Mouse (Mus musculus): ENCODE results near the gene Fat3. TPM values are rescaled to one million over a fixed set of nuclear protein-coding genes. Genes with fewer than 3 reads are reported as not detected.

Fat3 gene
- total RNA-seq, 2 experiments from 2014 or later, result not detected

DNA sequence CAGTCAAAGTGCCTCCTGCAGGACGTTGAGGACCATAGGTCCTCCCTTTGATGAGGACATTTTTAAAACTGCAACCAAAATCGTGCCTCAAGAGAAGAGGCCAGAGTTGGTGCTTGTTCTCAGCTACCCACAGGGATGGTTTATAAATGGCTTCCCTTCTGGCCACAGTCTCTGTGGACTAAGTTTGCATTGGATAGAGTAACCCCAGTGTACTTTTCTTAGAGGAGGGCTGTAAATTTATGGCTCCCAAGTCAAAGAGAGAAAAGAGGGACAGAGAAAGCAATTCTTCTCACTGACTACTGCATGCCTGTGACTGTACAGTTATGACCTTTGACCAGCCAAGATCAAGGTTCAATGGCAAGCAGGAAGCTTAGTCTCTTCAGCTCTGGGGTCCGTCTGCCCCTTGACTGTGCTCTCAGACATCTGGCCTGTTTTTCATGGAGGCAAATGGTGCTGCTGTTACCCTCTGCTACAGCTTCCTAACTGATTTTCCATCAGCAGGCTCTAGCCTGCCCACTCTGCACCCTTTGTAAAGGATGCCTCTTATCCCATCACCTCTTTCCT lies 542.8 kb downstream of the Fat3 start:
- ATAC-seq (replicated peaks; ENCODE audit: poor library complexity), result no peak

DNA sequence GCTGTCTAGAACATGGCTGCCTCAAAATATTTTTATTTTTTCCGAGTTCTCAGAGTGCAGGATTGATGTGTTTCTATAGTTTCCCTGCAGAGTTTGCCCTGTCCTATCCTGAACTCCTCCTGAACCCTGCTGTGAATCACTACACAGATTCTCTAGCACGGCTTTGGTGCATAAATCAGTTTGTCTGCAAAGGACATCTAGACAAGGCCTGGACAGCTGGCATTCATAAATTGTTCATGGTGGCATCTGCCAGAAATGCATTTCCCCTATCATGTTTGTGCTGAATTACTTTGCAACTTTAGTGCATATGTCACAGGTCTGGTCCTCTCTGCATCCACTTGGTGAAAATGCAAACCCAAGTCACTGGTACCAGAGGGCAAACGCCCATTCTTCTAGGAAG lies 543.3 kb downstream of the Fat3 start:
- no peak for ATAC-seq (replicated peaks; ENCODE audit: poor library complexity)

DNA sequence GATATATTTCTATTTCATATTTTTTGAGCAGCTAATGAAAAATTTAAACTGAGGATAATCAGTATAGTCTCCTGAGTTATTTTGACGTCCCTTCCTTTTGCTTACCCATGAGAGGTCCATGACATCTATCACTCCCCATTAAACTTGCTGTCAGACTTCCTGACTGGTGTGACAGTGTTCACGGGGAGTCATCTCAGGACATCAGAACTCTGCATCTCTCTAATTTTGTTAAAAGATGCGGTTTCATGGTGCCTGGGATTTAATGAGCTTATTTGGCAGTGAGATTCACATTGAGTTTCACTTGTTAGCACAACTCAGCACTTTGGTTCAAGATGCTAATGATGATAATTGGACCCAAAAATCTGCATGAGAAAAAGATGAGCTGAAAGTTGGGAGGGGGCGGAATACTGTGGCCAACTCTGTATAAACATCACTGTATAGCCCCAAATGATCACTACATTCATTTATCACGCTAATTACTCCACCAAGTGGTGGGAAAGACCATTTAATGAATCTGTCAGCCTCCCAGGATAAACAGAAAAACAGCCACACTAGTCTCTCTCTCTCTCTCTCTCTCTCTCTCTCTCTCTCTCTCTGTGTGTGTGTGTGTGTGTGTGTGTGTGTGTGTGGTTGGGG lies 545.8 kb downstream of the Fat3 start:
- ATAC-seq (replicated peaks; ENCODE audit: poor library complexity), result no peak

DNA sequence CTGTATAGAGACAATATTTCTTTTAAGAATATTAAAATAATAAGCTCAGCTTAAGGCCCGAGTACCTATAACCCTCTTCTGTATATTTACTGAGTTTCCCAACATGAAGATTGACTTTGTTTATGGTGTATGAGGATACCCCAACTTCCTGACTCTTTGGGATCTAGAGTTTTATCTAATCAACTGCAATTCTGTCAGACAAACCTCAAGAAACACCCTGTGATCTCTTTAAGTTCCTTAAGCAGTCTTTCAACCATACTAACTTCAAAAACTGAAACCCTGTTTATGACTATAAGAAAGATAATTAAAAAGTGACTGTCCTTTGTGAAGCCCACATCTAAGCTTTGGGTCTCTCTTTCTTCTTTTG lies 546.8 kb downstream of the Fat3 start:
- no peak for ATAC-seq (replicated peaks; ENCODE audit: poor library complexity)

DNA sequence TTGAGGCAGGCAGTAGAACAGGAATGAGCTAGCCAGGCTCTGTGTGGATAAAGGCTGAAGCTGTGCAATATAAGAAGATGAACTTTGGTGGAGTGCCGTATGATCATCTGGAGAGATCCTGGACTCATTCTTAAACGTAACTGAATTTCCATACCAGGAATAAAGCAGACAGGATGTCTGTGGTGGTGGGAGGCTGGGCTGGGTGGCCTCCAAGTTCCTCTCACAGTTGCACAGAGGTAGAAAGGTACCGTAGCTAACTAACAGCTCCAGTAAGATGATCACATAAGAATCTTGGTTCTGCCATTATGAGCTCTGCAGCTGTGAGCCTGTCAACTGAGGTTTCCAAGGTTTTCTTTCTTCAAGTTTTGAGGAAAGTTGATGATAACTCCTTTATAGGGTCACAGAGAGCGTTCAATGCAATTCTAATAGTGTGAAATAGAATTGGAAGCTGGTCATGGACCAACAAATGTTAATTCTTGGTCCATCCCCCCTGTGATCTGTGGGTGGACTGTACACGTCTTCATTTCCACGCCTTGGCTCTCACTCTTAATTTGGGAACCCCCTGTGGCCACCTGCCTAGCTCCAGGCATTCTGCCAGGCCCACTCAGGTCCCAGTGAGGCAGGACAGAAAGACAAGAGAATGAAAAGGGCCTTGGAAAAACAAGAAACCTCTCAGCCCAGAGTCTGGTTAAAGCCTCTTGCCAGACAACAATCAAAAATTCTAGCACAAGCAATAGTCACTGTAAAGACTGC lies 547.3 kb downstream of the Fat3 start:
- ATAC-seq (replicated peaks; ENCODE audit: poor library complexity), result no peak

DNA sequence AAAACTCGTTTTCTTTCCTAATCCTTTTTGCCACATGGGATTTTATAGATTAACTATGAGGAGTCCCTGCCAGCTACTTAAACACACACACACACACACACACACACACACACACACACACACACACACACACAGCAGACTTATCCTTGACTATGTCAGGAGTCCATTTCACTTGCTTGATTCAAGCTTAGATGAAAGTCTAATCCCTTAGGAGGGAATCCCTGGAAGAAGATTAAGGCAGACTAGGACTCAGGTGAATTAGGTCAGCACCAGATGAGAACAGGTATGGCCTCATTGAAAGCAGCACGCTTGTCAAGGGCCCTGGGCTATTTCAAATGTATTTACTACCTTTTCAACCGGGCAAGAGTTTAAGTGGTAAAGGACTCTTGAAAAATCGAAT lies 553.0 kb downstream of the Fat3 start:
- ATAC-seq (replicated peaks; ENCODE audit: poor library complexity), result no peak

DNA sequence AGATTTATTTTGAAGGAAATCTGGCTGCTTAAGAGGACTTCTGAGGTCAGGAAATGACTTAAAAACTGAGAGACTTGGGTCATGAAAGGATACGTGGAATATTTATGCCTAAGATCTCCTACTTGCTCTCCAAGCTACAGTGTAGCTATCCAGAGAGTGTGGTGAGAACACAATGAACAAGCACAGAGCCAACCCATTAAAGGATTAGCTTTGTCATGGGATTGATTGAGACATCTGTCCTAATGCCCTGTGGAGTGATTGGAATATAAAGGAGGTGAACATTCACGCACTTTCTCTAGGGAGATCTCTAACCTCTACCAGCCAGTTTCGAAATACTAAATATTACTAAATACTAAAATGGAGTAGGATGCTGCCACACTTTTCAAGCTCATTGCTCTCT lies 556.9 kb downstream of the Fat3 start:
- no peak for ATAC-seq (replicated peaks; ENCODE audit: poor library complexity)

DNA sequence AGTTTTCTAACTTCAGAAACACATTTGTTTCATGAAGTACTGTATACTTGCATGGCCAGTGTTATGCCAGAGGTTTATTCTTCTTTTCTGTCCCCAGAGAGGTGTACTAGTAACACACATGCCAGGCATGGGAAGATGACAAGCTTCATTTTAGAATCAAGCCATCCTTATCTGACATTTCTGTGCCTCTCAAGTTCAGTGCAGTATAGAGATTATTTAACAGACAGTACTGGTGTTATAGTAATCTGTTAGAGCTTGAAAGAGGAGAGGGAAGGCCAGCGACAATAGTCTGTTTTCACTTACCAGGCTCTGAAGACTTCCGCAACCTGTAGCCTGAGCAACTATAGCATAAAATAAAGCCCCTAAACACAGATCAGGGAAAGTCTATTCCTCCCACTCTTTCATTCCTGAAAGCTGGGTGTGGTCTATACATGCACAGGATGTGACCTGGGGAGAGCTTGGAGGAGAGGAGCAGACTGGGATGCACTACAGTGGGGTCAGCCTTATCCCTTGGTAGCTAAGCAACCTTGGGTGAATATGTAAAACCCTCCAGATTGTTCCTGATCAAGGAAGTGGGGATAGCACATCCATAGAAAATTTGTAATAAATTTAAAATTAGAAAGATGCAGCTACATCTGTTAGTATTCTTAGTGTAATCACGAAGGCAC lies 557.5 kb downstream of the Fat3 start:
- 0 out of 2 replicates have a peak, but pooled peaks have one; percentile 17 for ATAC-seq (replicated peaks; ENCODE audit: poor library complexity)

DNA sequence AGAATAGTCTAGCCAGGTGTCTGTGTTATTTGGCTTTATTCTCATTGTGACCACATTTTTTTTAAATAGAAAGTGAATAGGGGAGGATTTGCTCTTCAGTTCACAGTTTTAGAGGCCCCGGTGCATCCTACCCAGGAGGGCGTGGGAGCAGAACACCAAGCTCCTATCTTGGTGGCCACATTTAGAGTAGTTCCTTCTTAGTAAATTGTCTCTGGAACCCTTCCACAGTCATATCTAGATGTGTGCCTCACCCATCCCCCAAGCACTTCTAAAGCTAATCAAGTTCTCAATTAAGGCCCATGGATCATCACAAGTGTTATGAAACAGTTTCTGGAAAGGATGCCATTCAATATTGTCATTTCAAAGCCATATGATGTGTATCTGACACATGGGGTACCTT lies 559.3 kb downstream of the Fat3 start:
- ATAC-seq (replicated peaks; ENCODE audit: poor library complexity), result peak; percentile 61

DNA sequence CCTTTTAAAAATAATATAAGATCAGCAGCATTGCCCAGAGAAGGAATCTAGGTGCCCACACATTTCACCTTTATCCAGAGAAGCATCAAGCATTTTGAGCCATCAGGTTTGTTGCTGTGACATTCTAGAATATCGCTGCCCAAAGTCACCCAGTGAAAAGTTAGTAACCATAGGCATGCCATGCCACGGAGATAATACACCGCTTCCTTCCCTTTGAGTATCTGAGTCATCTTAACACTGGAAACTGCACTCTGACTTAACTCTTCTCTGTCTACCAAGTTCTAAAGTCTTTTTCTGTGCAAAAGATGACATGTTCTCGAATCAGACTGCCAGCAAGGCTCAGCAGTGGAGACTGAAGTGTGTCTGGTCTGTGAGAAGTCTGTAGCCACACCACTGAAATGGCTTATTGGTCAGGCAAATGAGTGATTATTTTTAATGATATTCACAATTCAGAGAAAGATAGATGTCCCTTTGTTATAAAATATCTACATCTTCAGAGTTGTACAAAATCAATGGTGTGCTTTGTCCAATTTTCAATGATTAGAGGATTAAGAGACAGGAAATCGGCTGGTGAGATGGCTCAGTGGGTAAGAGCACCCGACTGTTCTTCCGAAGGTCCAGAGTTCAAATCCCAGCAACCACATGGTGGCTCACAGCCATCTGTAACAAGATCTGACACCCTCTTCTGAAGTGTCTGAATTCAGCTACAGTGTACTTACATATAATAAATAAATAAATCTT lies 560.0 kb downstream of the Fat3 start:
- peak; percentile 21; the same call in 1 of the 2 replicates for ATAC-seq (replicated peaks; ENCODE audit: poor library complexity)

DNA sequence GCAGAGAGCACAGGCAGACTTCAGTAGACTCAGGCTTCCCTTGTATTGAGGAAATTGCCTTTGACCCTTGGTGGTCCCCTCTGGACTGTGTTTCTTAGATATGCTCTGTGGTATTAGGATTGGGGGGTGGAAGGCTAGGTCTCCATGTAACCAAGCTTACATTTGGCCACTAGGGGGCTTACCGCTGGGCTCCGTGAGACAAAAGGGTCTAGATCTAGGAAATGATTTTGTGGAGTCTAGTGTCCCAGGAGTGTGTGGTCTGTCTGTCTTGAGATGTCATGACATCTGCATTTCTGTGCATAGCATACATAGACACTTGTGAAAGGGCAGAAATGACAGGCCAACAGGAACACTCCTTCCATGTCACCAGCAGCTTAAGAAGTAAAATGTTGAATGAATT lies 561.5 kb downstream of the Fat3 start:
- peak; percentile 47 for ATAC-seq (replicated peaks; ENCODE audit: poor library complexity)

DNA sequence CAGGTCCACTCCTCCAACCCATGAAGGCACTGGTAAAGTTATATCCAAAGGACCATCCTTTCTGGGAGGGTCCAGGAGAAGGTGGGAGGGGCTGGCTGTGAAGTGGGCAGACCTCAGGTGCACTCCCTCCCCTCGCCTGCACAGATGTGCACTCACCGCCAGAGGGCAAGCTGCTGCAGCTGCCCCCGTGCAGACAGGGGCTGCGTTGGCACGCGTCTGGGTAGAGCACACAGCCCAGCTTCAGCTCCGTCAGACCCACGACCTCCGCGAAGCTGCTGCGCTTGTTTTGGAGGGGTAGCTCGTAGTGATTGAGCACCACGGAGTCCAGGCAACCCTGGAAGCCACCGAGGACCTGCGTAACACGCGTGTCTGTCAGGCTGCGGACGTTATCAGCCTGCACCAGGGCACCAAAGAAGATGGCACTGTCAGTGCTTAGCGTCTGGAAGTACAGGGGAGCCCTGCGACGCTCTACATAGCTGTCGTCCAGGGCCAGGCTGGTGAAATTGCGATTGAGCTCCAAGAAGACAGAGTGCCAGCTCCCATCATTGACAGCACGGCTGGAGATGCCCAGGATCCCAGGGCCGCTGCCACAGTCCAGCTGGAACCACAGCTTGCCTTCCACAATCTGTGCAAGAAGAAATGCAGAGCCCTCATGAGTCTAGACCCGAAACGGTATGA lies 563.1 kb downstream of the Fat3 start:
- peak; percentile 56 for ATAC-seq (replicated peaks; ENCODE audit: poor library complexity)

DNA sequence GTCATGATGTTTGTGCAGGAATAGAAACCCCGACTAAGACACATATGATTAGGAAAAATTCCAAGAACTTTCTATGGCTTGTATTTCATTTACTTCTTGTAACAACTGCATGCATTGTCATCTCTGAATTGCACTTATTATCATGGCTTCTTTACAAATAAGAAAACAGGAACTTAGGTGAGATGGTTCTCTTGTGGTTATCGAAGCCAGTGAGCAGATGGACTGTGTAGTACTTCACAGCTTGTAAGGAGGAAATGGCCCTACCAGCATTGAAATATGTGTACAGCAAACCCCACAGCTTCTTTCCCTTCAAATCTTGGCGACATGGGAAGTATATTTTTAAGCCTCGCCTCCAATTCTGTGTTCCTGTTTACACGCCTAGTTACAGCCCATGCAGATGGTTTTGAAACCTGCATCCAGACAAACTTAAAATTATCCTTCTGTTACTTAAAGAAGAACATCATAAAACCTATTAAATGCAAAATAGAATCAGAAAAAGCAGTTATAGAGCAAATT lies 570.1 kb downstream of the Fat3 start:
- ATAC-seq (replicated peaks; ENCODE audit: poor library complexity), result no peak

DNA sequence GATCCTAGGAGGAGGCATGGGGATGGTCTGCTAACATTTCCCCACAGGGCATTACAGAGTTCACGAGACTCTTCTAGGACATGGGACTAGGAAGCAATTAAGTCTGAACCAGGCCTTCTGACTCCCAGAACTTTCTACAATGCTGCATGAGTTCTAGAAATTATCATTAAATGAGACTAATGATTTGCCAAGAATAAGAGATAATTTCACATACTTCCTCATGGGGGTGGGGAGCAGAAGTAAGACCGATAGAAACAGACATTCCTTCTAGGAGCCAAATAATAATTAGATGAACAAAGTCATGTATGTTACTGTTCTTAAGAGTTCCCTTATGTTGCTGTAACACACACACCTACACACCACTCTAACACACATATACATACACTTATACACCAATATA lies 572.8 kb downstream of the Fat3 start:
- ATAC-seq (replicated peaks; ENCODE audit: poor library complexity), result no peak

DNA sequence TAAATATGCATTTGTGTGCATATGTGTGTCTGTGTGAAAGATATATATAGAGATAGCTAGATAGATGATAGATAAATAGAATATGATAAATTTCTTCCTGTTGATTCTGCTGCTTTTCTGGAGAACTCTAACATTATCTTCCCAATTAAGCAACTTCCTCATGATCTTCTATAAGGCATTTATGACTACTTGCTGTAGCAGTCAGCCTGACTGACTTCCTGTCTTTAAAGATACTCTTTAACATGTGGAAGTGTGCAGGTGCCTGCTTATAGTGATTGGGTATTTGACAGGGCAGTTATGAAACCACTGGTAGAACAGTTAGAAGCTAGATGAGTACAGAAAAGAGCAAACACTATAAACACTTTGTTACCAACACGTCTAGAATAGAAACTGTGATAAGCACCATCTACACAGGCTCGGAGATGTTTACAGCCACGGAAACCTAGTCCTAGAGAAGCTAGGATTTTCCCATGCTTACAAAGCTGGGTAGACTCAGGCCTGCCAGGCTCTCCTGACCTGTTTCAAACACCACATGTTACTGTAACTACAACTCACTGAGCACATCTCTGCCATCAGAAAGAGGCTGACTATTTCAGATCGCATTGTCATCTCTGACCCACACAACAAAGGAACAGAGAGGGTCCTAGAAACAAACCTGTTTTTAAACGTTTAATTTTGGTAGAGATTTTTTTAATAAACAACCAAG lies 573.6 kb downstream of the Fat3 start:
- no peak for ATAC-seq (replicated peaks; ENCODE audit: poor library complexity)

DNA sequence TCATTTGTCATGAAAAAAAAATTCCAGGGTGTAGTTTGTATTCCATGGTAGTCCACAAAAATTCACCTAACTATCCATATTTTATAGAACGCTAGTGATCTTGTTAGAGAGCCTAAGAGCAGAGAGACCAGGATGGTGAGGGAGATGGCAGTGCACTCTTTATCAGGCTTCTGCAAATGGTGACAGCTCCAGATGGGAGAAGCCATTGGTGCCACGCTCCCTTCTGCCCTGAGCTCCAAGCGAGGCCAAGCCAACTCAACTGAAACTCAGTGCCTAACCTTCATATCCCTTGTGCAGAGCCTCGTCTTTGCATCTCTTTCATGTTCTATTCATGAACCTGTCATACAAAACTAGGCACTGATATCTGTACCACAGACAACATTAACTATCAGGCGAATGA lies 575.8 kb downstream of the Fat3 start:
- no peak for ATAC-seq (replicated peaks; ENCODE audit: poor library complexity)

DNA sequence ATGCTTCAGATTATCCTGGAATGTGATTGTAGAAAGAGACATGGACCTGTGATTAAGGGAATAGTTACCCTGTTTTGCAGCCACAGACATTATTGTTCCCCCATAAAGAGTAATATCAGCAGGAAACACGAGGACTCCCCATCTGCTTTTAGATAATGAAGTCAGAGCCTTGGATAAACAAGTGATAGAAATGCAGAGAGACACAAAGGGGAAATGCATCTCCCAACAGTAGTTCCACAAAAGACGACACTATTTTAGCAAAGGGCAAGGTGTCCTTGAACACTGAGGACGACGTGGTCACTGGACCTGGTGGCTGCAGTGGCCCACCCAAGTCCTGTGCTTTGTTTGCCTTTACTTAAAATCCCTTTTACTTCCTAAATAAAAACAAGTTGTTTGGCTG lies 580.8 kb downstream of the Fat3 start:
- ATAC-seq (replicated peaks; ENCODE audit: poor library complexity), result no peak

DNA sequence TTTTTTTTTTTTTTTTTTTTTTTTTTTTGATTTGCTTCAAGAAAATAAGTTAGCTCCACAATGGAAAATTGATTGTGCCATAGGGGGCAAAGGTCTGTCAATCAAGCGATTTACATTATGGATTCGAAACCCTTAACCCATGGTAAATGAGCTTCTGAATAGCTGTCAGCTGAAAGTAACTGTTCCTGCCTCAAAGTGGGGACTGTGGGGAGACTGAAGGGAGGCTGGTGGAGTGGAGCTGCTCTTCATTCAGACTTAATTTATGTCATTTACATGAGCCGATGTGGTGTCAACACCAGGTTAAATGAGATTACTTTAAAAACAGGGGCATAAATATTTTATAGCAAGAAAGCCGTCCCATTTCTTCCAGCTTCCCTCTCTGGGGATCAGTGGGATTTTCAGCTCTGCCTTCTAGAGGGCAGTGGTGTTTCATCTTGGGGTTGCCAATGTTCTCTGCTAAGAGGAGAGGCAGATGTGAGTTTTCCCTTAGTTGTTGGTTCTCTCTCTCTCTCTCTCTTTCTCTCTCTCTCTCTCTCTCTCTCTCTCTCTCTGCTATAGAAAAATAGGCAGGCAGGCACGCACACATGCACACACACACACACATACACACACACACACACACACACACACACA lies 581.6 kb downstream of the Fat3 start:
- ATAC-seq (replicated peaks; ENCODE audit: poor library complexity), result no peak

DNA sequence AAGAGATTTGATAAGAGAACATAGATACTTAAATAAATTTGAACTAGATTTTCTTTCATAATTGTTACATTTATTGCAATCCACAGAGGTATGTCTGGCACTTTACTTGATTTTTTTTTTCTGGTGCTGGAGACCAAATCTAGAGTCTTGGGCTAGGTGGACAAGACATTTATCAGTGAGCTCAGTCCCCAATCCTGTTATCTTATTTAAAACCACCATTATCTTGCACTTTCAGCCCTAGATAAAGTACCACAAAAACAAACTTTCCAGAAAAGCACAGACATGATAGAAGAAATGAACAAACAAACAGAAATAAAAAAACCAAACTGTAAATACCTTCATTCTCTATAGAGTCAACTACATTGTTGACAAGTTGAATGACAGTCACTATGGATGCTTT lies 584.5 kb downstream of the Fat3 start:
- ATAC-seq (replicated peaks; ENCODE audit: poor library complexity), result no peak
